Mouse (Mus musculus) heart, embryonic 12.5 days (tissue): ENCODE results near the gene Parg. TPM values are rescaled to one million over a fixed set of nuclear protein-coding genes. Genes with fewer than 3 reads are reported as not detected.

Experiments used
- ATAC-seq: fragments of 200-750 bp; cut with Nextera tagmentation; 2 replicates; pipeline ENCODE4 v1.8.0; 2017; ENCODE audit warnings: moderate TSS enrichment, moderate library complexity; ENCODE audit not compliant: insufficient number of reproducible peaks, low FRiP score
- H3K27ac ChIP-seq: fragments of 300-500 bp; sonication (generic); 2 replicates; pipeline ENCODE4 v1.5.1; 2016; ENCODE audit warnings: mild to moderate bottlenecking, moderate library complexity; ENCODE audit not compliant: poor library complexity, severe bottlenecking
- H3K27me3 ChIP-seq: fragments of 300-500 bp; sonication (generic); replicated peaks from 2 replicates; pipeline ENCODE4 v1.6.1; 2016; ENCODE audit warnings: mild to moderate bottlenecking, moderate library complexity
- H3K36me3 ChIP-seq: fragments of 300-500 bp; sonication (generic); 2 replicates; pipeline ENCODE4 v1.6.1; 2016; ENCODE audit warnings: mild to moderate bottlenecking, moderate library complexity
- H3K4me1 ChIP-seq: fragments of 300-500 bp; sonication (generic); replicated peaks from 2 replicates; pipeline ENCODE4 v1.6.1; 2016; ENCODE audit warnings: mild to moderate bottlenecking
- H3K4me2 ChIP-seq: fragments of 300-500 bp; sonication (generic); 2 replicates; pipeline ENCODE4 v1.6.1; 2016; ENCODE audit warnings: mild to moderate bottlenecking, moderate library complexity
- H3K4me3 ChIP-seq: fragments of 300-500 bp; sonication (generic); 2 replicates; pipeline ENCODE4 v1.5.1; 2016; ENCODE audit warnings: mild to moderate bottlenecking
- H3K9ac ChIP-seq: fragments of 300-500 bp; sonication (generic); 2 replicates; pipeline ENCODE4 v1.6.1; 2016; ENCODE audit warnings: mild to moderate bottlenecking, moderate library complexity
- H3K9me3 ChIP-seq: fragments of 300-500 bp; sonication (generic); replicated peaks from 2 replicates; pipeline ENCODE4 v1.6.1; 2016; ENCODE audit warnings: mild to moderate bottlenecking, moderate library complexity
- WGBS: fragments of 180-500 bp; shearing (Covaris S2); methylation state at CpG from one replicate; pipeline ENCODE4 v1.1.7; 2016; 5-methylcytosine and 5-hydroxymethylcytosine counted together
- polyA plus RNA-seq: library from polyadenylated mRNA; unstranded; fragments of >200 nt; fragmentation: Nextera tagmentation; extraction: Ambion mirVana; gene quantifications from 2 replicates; pipeline ENCODE4 v1.2.1, GENCODE M21; 2016

Gene Parg
- polyA plus RNA-seq, 1 experiment from 2014 or later, result 37.9 TPM

- Histone ChIP-seq H3K4me2 (peak within 1 kb of the TSS; percentile 92), H3K9me3 (no peaks in the 10 kb centered on the region), H3K9ac (peak within 1 kb of the TSS; percentile 76), H3K4me1 (peaks cover 9% of the 10 kb centered on the region), H3K36me3 (no peaks in the 10 kb centered on the region), H3K4me3 (peak within 1 kb of the TSS; percentile 81), H3K27ac (no peak within 1 kb of the TSS), H3K27me3 (0 out of 2 replicates have a peak, but pooled peaks cover 4% of the 10 kb centered on the region)
- ATAC-seq, result peak; percentile 63
- WGBS, result 2% methylated on average over 49 of the region's 50 CpGs
Measured at GRCm38 (mm10) chr14:32321732-32322685, 120.3 kb downstream of the Parg start, which contains the start of gene Ogdhl. Ogdhl (plus strand) TSS chr14:32322019.

- WGBS, result 88% methylated on average over 5 of the region's 5 CpGs
- H3K9ac ChIP-seq, result no peak overlapping the region
- no peak overlapping the region for H3K27ac ChIP-seq
- H3K4me3 ChIP-seq, result no peak overlapping the region
- H3K27me3 ChIP-seq, result 0 out of 2 replicates have a peak, but pooled peaks cover 4% of the 10 kb centered on the region
- no peak overlapping the region for H3K4me2 ChIP-seq
- ATAC-seq, result no peak
- H3K9me3 ChIP-seq, result no peaks in the 10 kb centered on the region
- peaks cover 9% of the 10 kb centered on the region for H3K4me1 ChIP-seq
- no peaks in the 10 kb centered on the region for H3K36me3 ChIP-seq
Measured at GRCm38 (mm10) chr14:32323221-32323620, 121.5 kb downstream of the Parg start.

DNA sequence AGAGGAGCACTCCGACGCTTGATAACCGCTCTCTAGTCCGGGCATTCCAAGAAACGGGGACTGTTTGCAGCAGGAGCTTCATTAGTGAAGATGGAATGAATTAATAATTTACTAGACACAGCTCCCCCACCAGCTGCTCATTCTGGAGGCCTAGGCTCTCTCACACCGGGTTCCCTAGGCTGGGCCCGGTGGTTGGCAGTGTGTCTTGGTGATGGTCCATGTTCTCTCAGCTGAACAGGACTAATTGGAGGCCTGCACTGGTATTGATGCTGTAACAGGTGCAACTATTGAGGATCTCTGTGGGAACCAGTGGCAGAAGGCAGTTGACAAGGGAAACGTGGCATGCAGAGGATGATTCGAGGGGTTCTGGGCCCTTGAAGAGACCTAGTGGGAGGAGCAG lies 125.6 kb downstream of the Parg start:
- ATAC-seq, result no peak
- Histone ChIP-seq H3K4me2 (no peak overlapping the region), H3K4me1 (peaks cover 5% of the 10 kb centered on the region; the same call in 1 of the 2 replicates), H3K4me3 (no peak overlapping the region), H3K9ac (no peak overlapping the region), H3K9me3 (no peaks in the 10 kb centered on the region), H3K27ac (no peak overlapping the region), H3K27me3 (no peaks in the 10 kb centered on the region), H3K36me3 (peaks cover under 1% of the 10 kb centered on the region; the same call in 1 of the 2 replicates)
- 82% methylated on average over 9 of the region's 9 CpGs for WGBS

DNA sequence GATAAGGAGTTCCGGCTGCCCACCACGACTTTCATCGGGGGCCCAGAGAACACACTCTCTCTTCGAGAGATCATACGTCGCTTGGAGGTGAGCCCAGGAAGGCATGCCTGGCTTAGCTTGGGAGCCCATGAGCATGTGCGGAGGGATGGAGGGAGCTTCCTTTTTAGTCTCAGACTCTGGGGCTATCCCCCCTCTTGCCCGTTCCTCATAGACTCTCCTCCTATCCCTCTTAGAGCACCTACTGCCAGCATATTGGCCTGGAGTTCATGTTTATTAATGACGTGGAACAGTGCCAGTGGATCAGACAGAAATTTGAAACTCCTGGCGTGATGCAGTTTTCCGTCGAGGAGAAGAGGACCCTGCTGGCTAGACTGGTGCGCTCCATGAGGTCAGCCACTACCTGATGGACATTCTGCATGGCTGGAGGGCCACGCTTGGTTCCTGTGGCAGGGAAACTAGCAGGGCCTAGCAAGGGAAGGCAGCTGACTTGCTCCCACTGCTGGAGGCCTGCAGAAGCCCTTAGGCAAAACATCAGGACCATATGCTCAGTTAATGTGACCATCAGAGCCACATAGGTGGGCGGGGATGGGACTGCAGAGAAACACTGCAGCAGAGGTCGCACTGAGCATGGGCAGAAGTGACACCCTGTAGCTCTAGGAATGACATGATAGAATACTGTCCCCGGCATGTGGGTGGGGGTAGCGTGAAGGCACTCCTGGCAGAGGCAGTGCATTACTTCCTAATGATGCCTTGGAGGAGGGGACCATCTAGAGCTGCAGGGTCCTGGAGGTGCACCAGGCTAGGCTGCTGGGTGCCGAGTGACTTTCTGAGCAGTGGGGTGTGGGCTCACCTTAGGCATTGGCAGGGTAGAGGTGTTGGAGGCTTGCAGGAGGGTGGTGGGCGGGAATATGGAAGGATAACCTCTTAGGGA lies 131.0 kb downstream of the Parg start:
- Histone ChIP-seq H3K27me3 (no peaks in the 10 kb centered on the region), H3K4me1 (no peaks in the 10 kb centered on the region), H3K9ac (no peak overlapping the region), H3K27ac (no peak overlapping the region), H3K4me3 (no peak overlapping the region), H3K9me3 (no peaks in the 10 kb centered on the region), H3K36me3 (peaks cover 29% of the 10 kb centered on the region), H3K4me2 (no peak overlapping the region)
- 84% methylated on average over 20 of the region's 20 CpGs for WGBS
- ATAC-seq, result no peak

GRCm38 (mm10) chr14:32336021-32336420 lies 134.3 kb downstream of the Parg start:
- 76% methylated on average over 6 of the region's 6 CpGs for WGBS
- Histone ChIP-seq H3K4me1 (no peaks in the 10 kb centered on the region), H3K9ac (no peak overlapping the region), H3K4me2 (no peak overlapping the region), H3K27me3 (no peaks in the 10 kb centered on the region), H3K36me3 (peaks cover 58% of the 10 kb centered on the region), H3K4me3 (no peak overlapping the region), H3K9me3 (no peaks in the 10 kb centered on the region), H3K27ac (no peak overlapping the region)
- ATAC-seq, result no peak

GRCm38 (mm10) chr14:32336547-32336946 lies 134.8 kb downstream of the Parg start:
- no peak overlapping the region for H3K9ac ChIP-seq
- H3K27me3 ChIP-seq, result no peaks in the 10 kb centered on the region
- H3K4me2 ChIP-seq, result no peak overlapping the region
- WGBS, result 76% methylated on average over 11 of the region's 11 CpGs
- H3K36me3 ChIP-seq, result peaks cover 64% of the 10 kb centered on the region
- no peaks in the 10 kb centered on the region for H3K4me1 ChIP-seq
- ATAC-seq, result no peak
- no peaks in the 10 kb centered on the region for H3K9me3 ChIP-seq
- H3K27ac ChIP-seq, result no peak overlapping the region
- no peak overlapping the region for H3K4me3 ChIP-seq

DNA sequence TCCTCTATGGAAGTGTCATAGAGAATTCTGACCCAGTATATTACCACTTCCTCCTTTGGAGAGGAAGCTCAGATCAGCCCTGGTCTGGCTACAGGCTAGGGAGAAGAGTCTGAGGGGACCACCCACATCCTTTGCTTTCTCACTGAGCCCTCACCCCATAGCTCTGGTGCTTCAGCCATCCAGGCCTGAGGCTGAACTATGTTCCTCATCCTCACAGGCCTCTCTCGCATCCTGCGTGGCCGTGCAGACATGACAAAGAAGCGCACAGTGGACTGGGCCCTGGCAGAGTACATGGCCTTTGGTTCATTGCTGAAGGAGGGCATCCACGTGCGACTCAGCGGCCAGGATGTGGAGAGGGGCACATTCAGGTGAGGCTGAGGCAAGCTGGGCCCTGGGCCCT lies 140.1 kb downstream of the Parg start:
- ATAC-seq, result no peak
- 92% methylated on average over 7 of the region's 7 CpGs for WGBS
- Histone ChIP-seq H3K4me3 (no peak overlapping the region), H3K9me3 (no peaks in the 10 kb centered on the region), H3K27ac (no peak overlapping the region), H3K36me3 (peaks cover 85% of the 10 kb centered on the region), H3K4me2 (no peak overlapping the region), H3K9ac (no peak overlapping the region), H3K27me3 (no peaks in the 10 kb centered on the region), H3K4me1 (no peaks in the 10 kb centered on the region)

- H3K4me1 ChIP-seq, result no peaks in the 10 kb centered on the region
- H3K4me3 ChIP-seq, result no peak overlapping the region
- no peaks in the 10 kb centered on the region for H3K9me3 ChIP-seq
- WGBS, result 85% methylated on average over 7 of the region's 7 CpGs
- H3K27me3 ChIP-seq, result no peaks in the 10 kb centered on the region
- no peak overlapping the region for H3K4me2 ChIP-seq
- H3K27ac ChIP-seq, result no peak overlapping the region
- peaks cover 73% of the 10 kb centered on the region for H3K36me3 ChIP-seq
- ATAC-seq, result no peak
- H3K9ac ChIP-seq, result no peak overlapping the region
Measured at GRCm38 (mm10) chr14:32344176-32344575, 142.4 kb downstream of the Parg start.

DNA sequence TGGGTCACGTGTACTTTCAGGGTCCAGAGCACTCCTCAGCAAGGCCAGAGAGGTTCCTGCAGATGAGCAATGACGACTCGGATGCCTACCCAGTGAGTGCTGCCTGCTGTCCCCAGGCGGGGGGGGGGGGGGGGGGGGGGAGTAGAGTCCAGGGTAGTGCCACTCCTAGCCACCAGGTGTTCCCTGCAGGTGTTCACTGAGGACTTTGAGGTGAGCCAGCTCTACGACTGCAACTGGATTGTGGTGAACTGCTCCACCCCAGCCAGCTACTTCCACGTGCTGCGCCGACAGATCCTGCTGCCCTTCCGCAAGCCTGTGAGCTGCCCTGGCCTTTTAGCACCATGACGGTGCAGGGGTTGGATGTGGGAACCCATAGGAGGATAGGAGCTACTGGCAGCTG lies 142.9 kb downstream of the Parg start:
- no peak overlapping the region for H3K9ac ChIP-seq
- no peak overlapping the region for H3K4me3 ChIP-seq
- H3K4me1 ChIP-seq, result no peaks in the 10 kb centered on the region
- peaks cover 68% of the 10 kb centered on the region for H3K36me3 ChIP-seq
- H3K27me3 ChIP-seq, result no peaks in the 10 kb centered on the region
- 74% methylated on average over 8 of the region's 10 CpGs for WGBS
- no peak overlapping the region for H3K27ac ChIP-seq
- no peak overlapping the region for H3K4me2 ChIP-seq
- ATAC-seq, result no peak
- no peaks in the 10 kb centered on the region for H3K9me3 ChIP-seq
